28 mouse cellular contexts compared by ENCODE assay signal in the genomic region with DNA sequence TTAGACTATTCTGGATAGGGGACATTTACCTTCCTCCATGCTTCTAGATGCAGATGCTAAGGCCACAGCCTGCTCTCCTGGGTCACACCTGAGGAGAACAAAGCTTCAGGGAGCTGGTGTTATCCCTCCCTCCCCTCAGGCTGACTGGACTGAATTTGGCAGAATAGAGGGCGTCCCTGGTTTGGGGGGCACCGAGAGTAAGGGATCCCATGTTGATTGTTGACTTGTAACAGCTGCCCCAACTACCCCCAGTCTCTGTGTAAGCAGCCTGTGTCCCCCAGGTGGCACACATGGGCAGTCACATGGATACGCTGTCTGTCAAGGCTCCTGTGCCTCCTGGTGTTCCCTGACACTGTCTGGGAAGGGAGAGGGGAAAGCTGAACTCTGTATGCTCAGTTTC. TPM values are rescaled to one million over a fixed set of nuclear protein-coding genes. Genes with fewer than 3 reads are reported as not detected.
DNase-seq lines count a peak whose midpoint lies in the region; ATAC-seq and TF ChIP-seq lines count a peak whose summit lies in the region.
"Had no signal": no experiment of that assay in that cellular context is flagged by ENCODE, and none has a peak within 500 bp of the region (broad histone marks: within the 10 kb centered on the region; RNA-seq: fewer than 3 reads in every experiment).

No protein-coding gene starts in this region.

- peaks cover 7% of the 10 kb centered on the region; the same call in 1 of the 2 replicates for H3K4me1 ChIP-seq in intestine, postnatal 0 days (replicated peaks; ENCODE audit: control insufficient read depth, insufficient read depth, low read length)
- H3K4me1 ChIP-seq in intestine, embryonic 15.5 days (replicated peaks), result no peaks in the 10 kb centered on the region
- H3K4me1 ChIP-seq: forebrain, embryonic 10.5 days; forebrain, embryonic 13.5 days; hindbrain, embryonic 10.5 days; hindbrain, embryonic 13.5 days had no signal

- peak; percentile 1 for DNase-seq in gastrocnemius, postnatal 10 days
- DNase-seq in gastrocnemius, postnatal 14 days, result no peak
- peak; percentile 34 for DNase-seq in testis, postnatal 10 days (ENCODE audit: low spot score)
- DNase-seq in testis, postnatal 14 days (ENCODE audit: low spot score), result no peak
- DNase-seq: adrenal gland, postnatal 10 days; adrenal gland, postnatal 36 days; B cell, adult 2 months; cerebellum, adult 18-20 months; cerebellum, adult 9-10 months; cerebellum, postnatal 14 days; heart, adult 18-20 months; heart, postnatal 36 days had no signal

- no peak for ATAC-seq in intestine, postnatal 0 days
- no peak for ATAC-seq in intestine, embryonic 15.5 days
- ATAC-seq: forebrain, embryonic 13.5 days; forebrain, embryonic 16.5 days; hindbrain, embryonic 16.5 days; Patski had no signal

- 76% methylated on average over 3 of the region's 3 CpGs for WGBS in intestine, postnatal 0 days
- WGBS in intestine, embryonic 15.5 days, result 81% methylated on average over 3 of the region's 3 CpGs

- H3K9ac ChIP-seq in intestine, postnatal 0 days (ENCODE audit: low read depth, low read length), result no peak overlapping the region
- H3K9ac ChIP-seq in intestine, embryonic 15.5 days, result no peak overlapping the region
- H3K9ac ChIP-seq: forebrain, embryonic 13.5 days; hindbrain, embryonic 13.5 days had no signal

- intact Hi-C loops in gastrocnemius, postnatal 14 days (cut with DNase I; ENCODE audit: low total_unique reads), result no loop called here

- no peaks in the 10 kb centered on the region for H3K27me3 ChIP-seq in intestine, postnatal 0 days (replicated peaks; ENCODE audit: control insufficient read depth, insufficient read depth, low read length)
- no peaks in the 10 kb centered on the region for H3K27me3 ChIP-seq in intestine, embryonic 15.5 days (replicated peaks)
- H3K27me3 ChIP-seq: CH12.LX; forebrain, embryonic 13.5 days; hindbrain, embryonic 13.5 days; Patski had no signal

- no peak overlapping the region for H3K4me2 ChIP-seq in intestine, postnatal 0 days (replicated peaks; ENCODE audit: low read depth)
- H3K4me2 ChIP-seq in intestine, embryonic 15.5 days (replicated peaks), result no peak overlapping the region
- H3K4me2 ChIP-seq: forebrain, embryonic 13.5 days; heart, embryonic 11.5 days; hindbrain, embryonic 13.5 days had no signal

- no peaks in the 10 kb centered on the region for H3K9me3 ChIP-seq in intestine, postnatal 0 days (ENCODE audit: control insufficient read depth)
- H3K9me3 ChIP-seq in intestine, embryonic 15.5 days, result no peaks in the 10 kb centered on the region
- H3K9me3 ChIP-seq: forebrain, embryonic 10.5 days; forebrain, embryonic 13.5 days; G1E; hindbrain, embryonic 10.5 days; hindbrain, embryonic 13.5 days had no signal

- H3K27ac ChIP-seq in intestine, postnatal 0 days (ENCODE audit: low read depth, low read length), result peak overlapping the region; percentile 46; the same call in 1 of the 2 replicates
- no peak overlapping the region for H3K27ac ChIP-seq in intestine, embryonic 15.5 days
- H3K27ac ChIP-seq: forebrain, embryonic 10.5 days; forebrain, embryonic 13.5 days; hindbrain, embryonic 10.5 days; hindbrain, embryonic 13.5 days had no signal

- H3K36me3 ChIP-seq in intestine, postnatal 0 days (ENCODE audit: control insufficient read depth, insufficient read depth), result peaks cover 40% of the 10 kb centered on the region
- H3K36me3 ChIP-seq in intestine, embryonic 15.5 days, result no peaks in the 10 kb centered on the region; the same call in 1 of the 2 replicates
- H3K36me3 ChIP-seq: forebrain, embryonic 10.5 days; hindbrain, embryonic 10.5 days had no signal

- H3K4me3 ChIP-seq in intestine, postnatal 0 days (ENCODE audit: low read depth, low read length), result no peak overlapping the region
- H3K4me3 ChIP-seq in intestine, embryonic 15.5 days (replicated peaks), result no peak overlapping the region
- H3K4me3 ChIP-seq: forebrain, embryonic 10.5 days; forebrain, embryonic 13.5 days; hindbrain, embryonic 10.5 days; hindbrain, embryonic 13.5 days had no signal

- TF ChIP-seq CTCF in intestine, postnatal 0 days (IDR thresholded peaks at IDR 0.05; ENCODE audit: low read depth), result no peak

RNA-seq across cellular contexts. Expression of gene Shisa5, which starts 9.9 kb away (rescaled TPM):
- total RNA-seq in gastrocnemius, postnatal 10 days (2021), result 10 to 100 TPM; 30.9 to 39.2 TPM
- total RNA-seq in gastrocnemius, postnatal 14 days (2021), result 10 to 100 TPM; 24.4 to 26.3 TPM
- polyA plus RNA-seq in intestine, postnatal 0 days (2015; fragmentation: Nextera tagmentation; extraction: Ambion mirVana), result 303 and 311 TPM in 2 replicates
- polyA plus RNA-seq in intestine, embryonic 15.5 days (2015; fragmentation: Nextera tagmentation; extraction: Ambion mirVana), result 112 and 121 TPM in 2 replicates

RNA-seq across cellular contexts. Expression of gene Trex1, which starts 31.1 kb away (rescaled TPM):
- total RNA-seq in gastrocnemius, postnatal 10 days (2021), result 10 to 100 TPM; 10.8 to 11.4 TPM
- 10 to 100 TPM; 10.7 to 11.4 TPM for total RNA-seq in gastrocnemius, postnatal 14 days (2021)
- polyA plus RNA-seq in intestine, postnatal 0 days (2015; fragmentation: Nextera tagmentation; extraction: Ambion mirVana), result 16.1 and 17.1 TPM in 2 replicates
- 12.5 and 13.4 TPM in 2 replicates for polyA plus RNA-seq in intestine, embryonic 15.5 days (2015; fragmentation: Nextera tagmentation; extraction: Ambion mirVana)

RNA-seq across cellular contexts. Expression of gene Pfkfb4, which starts 36.8 kb away (rescaled TPM):
- total RNA-seq in gastrocnemius, postnatal 10 days (2021), result 10 to 100 TPM; 26.9 TPM
- 10 to 100 TPM; 31.0 to 31.6 TPM for total RNA-seq in gastrocnemius, postnatal 14 days (2021)
- 43.1 and 48.3 TPM in 2 replicates for polyA plus RNA-seq in intestine, postnatal 0 days (2015; fragmentation: Nextera tagmentation; extraction: Ambion mirVana)
- polyA plus RNA-seq in intestine, embryonic 15.5 days (2015; fragmentation: Nextera tagmentation; extraction: Ambion mirVana), result 11.5 and 17.0 TPM in 2 replicates

RNA-seq across cellular contexts. Expression of gene Ucn2, which starts 42.6 kb away (rescaled TPM):
- total RNA-seq in gastrocnemius, postnatal 10 days (2021), result 1 to 10 TPM in 1 of 2 experiments, under 1 TPM in 1; 0.82 to 1.2 TPM
- under 1 TPM; 0.40 to 0.53 TPM for total RNA-seq in gastrocnemius, postnatal 14 days (2021)
- not detected in 2 replicates for polyA plus RNA-seq in intestine, postnatal 0 days (2015; fragmentation: Nextera tagmentation; extraction: Ambion mirVana)
- not detected in 2 replicates for polyA plus RNA-seq in intestine, embryonic 15.5 days (2015; fragmentation: Nextera tagmentation; extraction: Ambion mirVana)
- total RNA-seq: CH12.LX; heart, adult 18-20 months; heart, postnatal 36 days had no signal
- polyA plus RNA-seq: embryonic facial prominence, embryonic 11.5 days; forebrain, embryonic 10.5 days; forebrain, embryonic 13.5 days; forebrain, embryonic 16.5 days; G1E; heart, embryonic 11.5 days; heart, embryonic 14.5 days; heart, postnatal 0 days; hindbrain, embryonic 10.5 days; hindbrain, embryonic 13.5 days; hindbrain, embryonic 16.5 days; intestine, embryonic 16.5 days had no signal

RNA-seq across cellular contexts. Expression of gene Atrip, which starts 45.5 kb away (rescaled TPM):
- total RNA-seq in gastrocnemius, postnatal 10 days (2021), result 10 to 100 TPM in 1 of 2 experiments, 1 to 10 TPM in 1; 7.6 to 11.6 TPM
- 1 to 10 TPM; 7.4 to 7.5 TPM for total RNA-seq in gastrocnemius, postnatal 14 days (2021)
- 7.5 and 8.9 TPM in 2 replicates for polyA plus RNA-seq in intestine, postnatal 0 days (2015; fragmentation: Nextera tagmentation; extraction: Ambion mirVana)
- polyA plus RNA-seq in intestine, embryonic 15.5 days (2015; fragmentation: Nextera tagmentation; extraction: Ambion mirVana), result 21.3 and 22.4 TPM in 2 replicates

Comparison
In these comparisons a context has a peak if more than half of its experiments do, and no peak if none do; other contexts are left out.
1. DNase-seq: peak in gastrocnemius, postnatal 10 days (single experiment) and testis, postnatal 10 days (single experiment); none in gastrocnemius, postnatal 14 days (single experiment) and testis, postnatal 14 days (single experiment).